Mouse (Mus musculus) thymus, postnatal 25 days (tissue): ENCODE data around the gene Gm9639.
"Not testable (repeated sequence)": the region's sequence is repeated elsewhere in the genome, so short reads cannot be mapped to it uniquely, and the experiment has no call there.

ENCODE experiments used
- DNase-seq: peaks from one replicate; pipeline ENCODE4 v3.0.0; 2022

The Gm9639 gene

GRCm38 (mm10) chr10:77794976-77795375 is at the start of gene Gm9639:
TSS of gene Gm9639 (minus strand) at chr10:77795076.
- no peak for DNase-seq

- no peak for DNase-seq
Measured at GRCm38 (mm10) chr10:77839006-77839405, 44.1 kb upstream of the Gm9639 start.

DNA sequence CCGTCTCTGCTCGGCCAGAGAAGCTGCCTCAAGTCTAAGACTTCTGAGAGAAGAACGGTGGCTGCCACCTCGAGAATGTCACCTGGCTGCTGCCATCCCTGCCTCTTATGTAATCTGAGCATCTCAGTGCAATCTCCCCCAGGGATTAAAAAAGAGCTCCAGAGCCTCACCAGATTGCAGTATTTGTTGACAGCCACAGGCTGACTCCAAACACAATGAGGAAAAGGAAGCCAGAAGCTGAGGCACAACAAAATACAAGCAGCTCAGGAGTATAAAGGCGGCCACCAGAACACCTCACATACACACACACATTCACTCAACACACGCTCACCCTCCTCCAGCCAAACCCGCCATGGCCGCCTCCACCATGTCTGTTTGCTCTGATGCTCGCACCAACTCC is 40.8 kb upstream of the Gm9639 start, which contains the start of gene Krtap10-10:
Gene Krtap10-10, plus strand, starts transcription at position 301 of the 400 bp plus-strand sequence.
- no peak for DNase-seq

DNA sequence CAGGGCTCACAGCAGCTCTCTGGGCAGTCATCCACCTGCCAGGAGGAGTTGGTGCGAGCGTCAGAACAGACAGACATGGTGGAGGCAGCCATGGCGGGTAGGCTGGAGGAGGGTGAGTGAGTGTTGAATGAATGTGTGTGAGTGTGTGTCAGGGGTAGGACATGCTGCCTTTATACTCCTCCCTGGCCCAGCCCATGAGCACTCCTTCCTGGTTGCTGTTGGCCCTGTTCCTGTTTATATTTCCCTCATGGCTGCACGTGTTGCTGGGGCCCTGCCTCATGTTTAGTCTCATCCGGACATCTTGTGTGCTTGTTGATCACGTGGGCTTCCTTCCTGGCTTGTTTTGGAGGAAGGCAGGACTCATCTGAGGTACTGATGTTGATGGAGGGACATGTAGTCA is 32.1 kb upstream of the Gm9639 start, which contains the start of gene Krtap10-4:
Gene Krtap10-4, minus strand, starts transcription at position 145 of the 400 bp plus-strand sequence.
- DNase-seq: no peak

- DNase-seq: no peak
Measured at GRCm38 (mm10) chr10:77819203-77819602, 24.3 kb upstream of the Gm9639 start.

DNA sequence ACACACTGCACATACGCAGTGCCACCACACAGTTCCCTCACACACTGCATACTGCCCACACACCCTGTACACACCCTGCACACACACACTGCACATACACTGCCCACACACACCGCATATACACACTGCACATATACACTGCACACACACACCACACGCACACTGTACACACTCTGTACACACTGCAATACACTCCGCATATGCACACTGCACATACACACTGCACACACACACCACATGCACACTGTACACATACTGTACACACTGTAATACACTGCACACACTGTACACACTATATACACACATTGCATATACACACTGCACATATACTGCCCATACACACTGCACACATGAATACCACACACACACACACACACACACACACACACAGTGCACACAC is 23.6 kb upstream of the Gm9639 start:
- DNase-seq: no peak

GRCm38 (mm10) chr10:77815514-77815913 is 20.6 kb upstream of the Gm9639 start:
- DNase-seq: peak; percentile 43

DNA sequence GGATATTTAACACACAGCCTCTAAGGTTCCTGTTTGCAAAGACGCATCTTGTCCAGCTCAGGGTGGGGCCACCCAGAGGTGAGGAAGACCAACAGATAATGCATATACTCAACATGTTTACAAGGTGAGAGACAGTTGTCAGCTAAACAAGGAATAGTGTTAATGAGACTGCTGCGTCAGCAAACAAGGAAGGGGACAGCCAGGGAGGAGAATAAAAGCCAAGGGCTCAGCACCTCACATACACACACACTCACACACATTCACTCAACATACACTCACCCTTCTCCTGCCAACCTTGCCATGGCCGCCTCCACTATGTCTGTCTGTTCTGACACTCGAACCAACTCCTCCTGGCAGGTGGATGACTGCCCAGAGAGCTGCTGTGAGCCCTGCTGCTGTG is 19.5 kb upstream of the Gm9639 start, which contains the start of gene Gm2696:
Gene Gm2696, plus strand, starts transcription at position 301 of the 400 bp plus-strand sequence.
- DNase-seq: no peak

DNA sequence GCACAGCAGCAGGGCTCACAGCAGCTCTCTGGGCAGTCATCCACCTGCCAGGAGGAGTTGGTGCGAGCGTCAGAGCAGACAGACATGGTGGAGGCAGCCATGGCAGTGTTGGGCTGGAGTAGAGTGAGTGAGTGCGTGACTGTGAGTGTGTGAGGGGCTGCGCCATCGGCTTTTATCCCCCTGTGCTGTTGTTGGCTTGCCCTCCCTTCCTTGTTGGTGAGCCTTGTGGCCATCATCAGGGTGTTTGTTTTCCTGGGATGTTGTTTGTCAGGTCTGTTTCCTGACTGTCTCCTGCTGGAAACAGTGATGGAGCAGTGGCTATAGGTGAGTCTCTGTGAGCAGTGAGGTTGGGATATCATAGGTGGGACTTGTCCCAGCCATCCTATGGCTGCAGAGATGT is 16.9 kb upstream of the Gm9639 start, which contains the start of gene Gm9507:
Gene Gm9507, minus strand, starts transcription at position 101 of the 400 bp plus-strand sequence.
- no peak for DNase-seq

DNA sequence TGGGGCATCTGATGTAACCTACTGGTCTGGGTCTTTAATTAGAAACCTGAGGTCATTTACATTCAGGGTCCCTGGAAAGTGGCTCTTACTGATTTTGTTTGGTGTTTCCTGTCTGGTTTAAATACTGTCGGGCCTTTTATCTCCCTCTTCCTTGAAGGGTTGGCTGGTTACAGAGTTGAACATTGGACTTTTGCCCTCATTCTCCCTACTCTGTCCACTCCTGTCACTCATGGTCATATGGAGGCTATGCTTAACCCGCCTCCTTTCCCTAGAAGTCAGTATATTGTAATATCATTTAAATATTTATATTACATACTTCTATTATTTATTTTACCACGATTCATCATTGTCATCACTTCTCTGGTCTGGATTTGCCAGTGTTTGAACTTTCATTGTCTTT is 9.2 kb upstream of the Gm9639 start:
- no peak for DNase-seq

GRCm38 (mm10) chr10:77798921-77799508 is 4.1 kb upstream of the Gm9639 start, which contains the start of gene Gm19668:
TSS of gene Gm19668 (minus strand) at chr10:77799133.
- DNase-seq: no peak

- not testable (repeated sequence) for DNase-seq
Measured at GRCm38 (mm10) chr10:77798164-77798920, 3.5 kb upstream of the Gm9639 start.

- no peak for DNase-seq
Measured at GRCm38 (mm10) chr10:77797677-77798076, 2.8 kb upstream of the Gm9639 start.

GRCm38 (mm10) chr10:77788621-77789020 is 6.3 kb downstream of the Gm9639 start:
- DNase-seq: no peak

DNA sequence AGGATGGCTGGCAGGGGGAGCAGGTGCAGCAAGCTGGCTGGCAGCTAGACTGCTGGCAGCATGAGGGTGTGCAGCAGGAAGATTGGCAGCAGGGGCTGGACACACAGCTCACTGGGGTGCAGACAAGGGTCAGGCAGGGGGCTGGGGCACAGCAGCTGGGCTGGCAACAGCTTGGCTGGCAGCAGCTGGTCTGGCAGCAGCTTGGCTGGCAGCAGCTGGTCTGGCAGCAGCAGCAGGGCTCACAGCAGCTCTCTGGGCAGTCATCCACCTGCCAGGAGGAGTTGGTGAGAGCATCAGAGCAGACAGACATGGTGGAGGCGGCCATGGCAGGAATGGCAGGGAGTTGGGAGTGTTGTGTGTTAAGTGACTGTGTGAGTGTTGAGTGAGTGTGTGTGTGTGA is 7.0 kb downstream of the Gm9639 start, which contains the start of gene Gm7137:
Gene Gm7137, minus strand, starts transcription at position 325 of the 400 bp plus-strand sequence.
- DNase-seq: not testable (repeated sequence)

DNA sequence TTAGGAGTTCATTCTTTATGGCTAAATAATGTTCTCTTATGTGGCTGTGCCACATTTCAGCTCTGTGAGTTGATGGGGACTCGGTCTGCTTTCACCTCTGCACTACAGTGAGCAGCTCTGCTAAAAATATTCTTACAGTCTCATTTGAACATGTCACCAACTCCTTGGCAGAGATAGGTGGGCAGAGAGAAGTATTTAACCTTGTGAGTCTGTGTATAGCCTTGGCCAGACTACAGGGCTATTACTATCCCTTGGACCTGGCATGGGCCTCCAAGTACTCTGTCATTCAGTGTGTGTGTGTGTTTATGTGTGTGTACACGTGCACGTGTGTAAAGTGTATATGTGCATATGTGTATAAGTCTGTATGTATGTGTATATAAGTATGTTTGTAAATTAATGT is 11.5 kb downstream of the Gm9639 start:
- not testable (repeated sequence) for DNase-seq

DNA sequence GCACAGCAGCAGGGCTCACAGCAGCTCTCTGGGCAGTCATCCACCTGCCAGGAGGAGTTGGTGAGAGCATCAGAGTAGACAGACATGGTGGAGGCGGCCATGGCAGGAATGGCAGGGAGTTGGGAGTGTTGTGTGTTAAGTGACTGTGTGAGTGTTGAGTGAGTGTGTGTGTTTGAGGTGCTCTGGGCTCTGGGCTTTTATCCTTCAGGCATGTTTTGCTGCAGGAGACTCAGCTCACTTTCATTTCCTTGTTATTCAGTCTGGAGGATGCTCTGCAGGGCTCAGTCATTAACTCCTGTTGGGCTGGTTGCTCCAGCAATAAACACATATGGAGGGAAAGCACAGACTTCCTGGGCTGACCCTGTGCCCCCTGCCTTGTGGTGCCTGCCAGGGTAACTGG is 12.4 kb downstream of the Gm9639 start, which contains the start of gene Gm3250:
Gene Gm3250, minus strand, starts transcription at position 101 of the 400 bp plus-strand sequence.
- DNase-seq: not testable (repeated sequence)

GRCm38 (mm10) chr10:77776844-77777243 is 18.0 kb downstream of the Gm9639 start, which contains the start of gene Gm7138:
TSS of gene Gm7138 (minus strand) at chr10:77776944.
- not testable (repeated sequence) for DNase-seq

DNA sequence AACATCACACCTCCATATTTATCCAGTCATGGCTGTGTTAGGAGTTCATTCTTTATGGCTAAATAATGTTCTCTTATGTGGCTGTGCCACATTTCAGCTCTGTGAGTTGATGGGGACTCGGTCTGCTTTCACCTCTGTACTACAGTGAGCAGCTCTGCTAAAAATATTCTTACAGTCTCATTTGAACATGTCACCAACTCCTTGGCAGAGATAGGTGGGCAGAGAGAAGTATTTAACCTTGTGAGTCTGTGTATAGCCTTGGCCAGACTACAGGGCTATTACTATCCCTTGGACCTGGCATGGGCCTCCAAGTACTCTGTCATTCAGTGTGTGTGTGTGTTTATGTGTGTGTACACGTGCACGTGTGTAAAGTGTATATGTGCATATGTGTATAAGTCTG is 22.7 kb downstream of the Gm9639 start:
- DNase-seq: not testable (repeated sequence)

- DNase-seq: not testable (repeated sequence)
Measured at GRCm38 (mm10) chr10:77771225-77771624, 23.7 kb downstream of the Gm9639 start, which contains the start of gene Gm3238. TSS of gene Gm3238 (minus strand) at chr10:77771325.

DNA sequence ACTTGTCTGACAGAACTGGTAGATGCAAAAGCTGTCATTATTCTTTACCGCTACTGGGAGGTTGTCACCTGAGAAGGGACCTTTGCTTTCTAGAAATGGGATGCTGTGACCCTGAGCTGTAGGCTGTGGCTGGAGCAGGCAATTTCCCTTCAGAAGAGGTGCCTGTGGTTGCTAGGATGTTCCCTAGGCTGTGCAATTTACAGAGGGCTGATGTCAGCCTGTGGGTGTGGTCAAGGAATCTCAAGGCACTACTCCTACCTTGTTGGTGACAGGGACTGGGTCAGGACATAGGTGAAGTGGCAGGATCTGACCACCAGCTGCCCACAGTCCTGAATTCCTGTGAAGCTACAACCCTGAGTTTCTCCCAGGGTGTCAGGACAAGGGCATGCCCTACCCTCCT is 25.1 kb downstream of the Gm9639 start:
- no peak for DNase-seq

GRCm38 (mm10) chr10:77759582-77759981 is 35.3 kb downstream of the Gm9639 start, which contains the start of gene Gm3233:
TSS of gene Gm3233 (minus strand) at chr10:77759682.
- DNase-seq: not testable (repeated sequence)

- no peak for DNase-seq
Measured at GRCm38 (mm10) chr10:77753448-77753847, 41.4 kb downstream of the Gm9639 start.
